Mouse (Mus musculus) heart, embryonic 15.5 days (tissue): Measurements from ENCODE around the gene Ppp1r12b. TPM values are rescaled to one million over a fixed set of nuclear protein-coding genes. Genes with fewer than 3 reads are reported as not detected.
A peak's percentile ranks its signal among the peaks of the same experiment; 100 is the strongest.

Source experiments
- ATAC-seq: fragments of 200-750 bp; cut with Nextera tagmentation; replicated peaks from 2 replicates; pipeline ENCODE4 v1.8.0; 2017; ENCODE audit warnings: low read depth, moderate TSS enrichment; ENCODE audit not compliant: insufficient number of reproducible peaks, insufficient read depth, low FRiP score
- H3K27ac ChIP-seq: fragments of 300-500 bp; sonication (generic); 2 replicates; pipeline ENCODE4 v1.5.1; 2015; ENCODE audit warnings: mild to moderate bottlenecking, inconsistent platforms
- H3K27me3 ChIP-seq: fragments of 300-500 bp; sonication (generic); 2 replicates; pipeline ENCODE4 v1.6.1; 2015; ENCODE audit warnings: inconsistent platforms
- H3K36me3 ChIP-seq: fragments of 300-500 bp; sonication (generic); 2 replicates; pipeline ENCODE4 v1.6.1; 2015; ENCODE audit warnings: mild to moderate bottlenecking, inconsistent platforms
- H3K4me1 ChIP-seq: fragments of 300-500 bp; sonication (generic); replicated peaks from 2 replicates; pipeline ENCODE4 v1.6.1; 2015; ENCODE audit warnings: inconsistent platforms
- H3K4me2 ChIP-seq: fragments of 300-500 bp; sonication (generic); 2 replicates; pipeline ENCODE4 v1.6.1; 2015; ENCODE audit warnings: inconsistent platforms, mild to moderate bottlenecking, moderate library complexity
- H3K4me3 ChIP-seq: fragments of 300-500 bp; sonication (generic); 2 replicates; pipeline ENCODE4 v1.5.1; 2015; ENCODE audit warnings: mild to moderate bottlenecking, inconsistent platforms
- H3K9ac ChIP-seq: fragments of 300-500 bp; sonication (generic); 2 replicates; pipeline ENCODE4 v1.6.1; 2015; ENCODE audit warnings: mild to moderate bottlenecking, inconsistent platforms
- H3K9me3 ChIP-seq: fragments of 300-500 bp; sonication (generic); replicated peaks from 2 replicates; pipeline ENCODE4 v1.6.1; 2016; ENCODE audit warnings: inconsistent platforms
- WGBS: fragments of 180-500 bp; shearing (Covaris S2); methylation state at CpG from one replicate; pipeline ENCODE4 v1.1.7; 2015; ENCODE audit warnings: mixed read lengths; 5-methylcytosine and 5-hydroxymethylcytosine counted together
- polyA plus RNA-seq: library from polyadenylated mRNA; unstranded; fragments of >200 nt; fragmentation: Nextera tagmentation; extraction: Ambion mirVana; gene quantifications from 2 replicates; pipeline ENCODE4 v1.2.1, GENCODE M21; 2015

Gene Ppp1r12b
- polyA plus RNA-seq, 1 experiment from 2014 or later = 26.0 TPM

- Histone ChIP-seq H3K4me3 (no peak overlapping the region), H3K9ac (no peak overlapping the region), H3K9me3 (no peaks in the 10 kb centered on the region), H3K4me1 (peaks cover 43% of the 10 kb centered on the region), H3K4me2 (no peak overlapping the region), H3K36me3 (no peaks in the 10 kb centered on the region), H3K27me3 (no peaks in the 10 kb centered on the region), H3K27ac (no peak overlapping the region)
- WGBS = 84% methylated on average over 1 of the region's 1 CpGs
- ATAC-seq = no peak
Measured at GRCm38 (mm10) chr1:134938233-134938632, 17.5 kb downstream of the Ppp1r12b start.

GRCm38 (mm10) chr1:134936335-134936734 lies 19.4 kb downstream of the Ppp1r12b start:
- H3K4me2 ChIP-seq = no peak overlapping the region
- 53% methylated on average over 6 of the region's 6 CpGs for WGBS
- peak overlapping the region; percentile 86 for H3K27ac ChIP-seq
- peaks cover 53% of the 10 kb centered on the region for H3K4me1 ChIP-seq
- ATAC-seq = 0 out of 2 replicates have a peak, but pooled peaks have one; percentile 48
- no peak overlapping the region for H3K4me3 ChIP-seq
- no peaks in the 10 kb centered on the region for H3K27me3 ChIP-seq
- no peak overlapping the region for H3K9ac ChIP-seq
- no peaks in the 10 kb centered on the region for H3K9me3 ChIP-seq
- H3K36me3 ChIP-seq = no peaks in the 10 kb centered on the region

GRCm38 (mm10) chr1:134932431-134932830 lies 23.3 kb downstream of the Ppp1r12b start:
- no peaks in the 10 kb centered on the region for H3K9me3 ChIP-seq
- H3K36me3 ChIP-seq = 0 out of 2 replicates have a peak, but pooled peaks cover under 1% of the 10 kb centered on the region
- no peaks in the 10 kb centered on the region for H3K27me3 ChIP-seq
- peak overlapping the region; percentile 40 for H3K4me2 ChIP-seq
- peak overlapping the region; percentile 75 for H3K27ac ChIP-seq
- peaks cover 50% of the 10 kb centered on the region for H3K4me1 ChIP-seq
- ATAC-seq = no peak
- no peak overlapping the region for H3K4me3 ChIP-seq
- WGBS = 29% methylated on average over 7 of the region's 7 CpGs
- peak overlapping the region; percentile 7; the same call in 1 of the 2 replicates for H3K9ac ChIP-seq

- 55% methylated on average over 6 of the region's 6 CpGs for WGBS
- Histone ChIP-seq H3K9me3 (no peaks in the 10 kb centered on the region), H3K4me2 (no peak overlapping the region), H3K4me3 (no peak overlapping the region), H3K27me3 (no peaks in the 10 kb centered on the region), H3K27ac (peak overlapping the region; percentile 35), H3K4me1 (peaks cover 35% of the 10 kb centered on the region), H3K9ac (no peak overlapping the region), H3K36me3 (no peaks in the 10 kb centered on the region)
- no peak for ATAC-seq
Measured at GRCm38 (mm10) chr1:134919010-134919409, 36.7 kb downstream of the Ppp1r12b start.

GRCm38 (mm10) chr1:134915421-134915820 lies 40.3 kb downstream of the Ppp1r12b start:
- no peaks in the 10 kb centered on the region for H3K27me3 ChIP-seq
- no peak for ATAC-seq
- H3K9ac ChIP-seq = no peak overlapping the region
- WGBS = 72% methylated on average over 4 of the region's 4 CpGs
- H3K36me3 ChIP-seq = no peaks in the 10 kb centered on the region
- H3K27ac ChIP-seq = peak overlapping the region; percentile 71
- H3K4me2 ChIP-seq = no peak overlapping the region
- no peak overlapping the region for H3K4me3 ChIP-seq
- H3K9me3 ChIP-seq = no peaks in the 10 kb centered on the region
- H3K4me1 ChIP-seq = peaks cover 44% of the 10 kb centered on the region

GRCm38 (mm10) chr1:134913535-134913934 lies 42.2 kb downstream of the Ppp1r12b start:
- no peak overlapping the region for H3K4me2 ChIP-seq
- H3K27me3 ChIP-seq = no peaks in the 10 kb centered on the region
- ATAC-seq = no peak
- no peaks in the 10 kb centered on the region for H3K9me3 ChIP-seq
- 73% methylated on average over 4 of the region's 4 CpGs for WGBS
- H3K36me3 ChIP-seq = no peaks in the 10 kb centered on the region
- no peak overlapping the region for H3K9ac ChIP-seq
- H3K4me3 ChIP-seq = no peak overlapping the region
- H3K4me1 ChIP-seq = peaks cover 47% of the 10 kb centered on the region
- H3K27ac ChIP-seq = peak overlapping the region; percentile 71

GRCm38 (mm10) chr1:134911892-134912291 lies 43.9 kb downstream of the Ppp1r12b start:
- no peak for ATAC-seq
- no peak overlapping the region for H3K4me3 ChIP-seq
- WGBS = 51% methylated on average over 4 of the region's 4 CpGs
- peaks cover 49% of the 10 kb centered on the region for H3K4me1 ChIP-seq
- H3K9me3 ChIP-seq = no peaks in the 10 kb centered on the region
- no peaks in the 10 kb centered on the region for H3K36me3 ChIP-seq
- H3K27me3 ChIP-seq = no peaks in the 10 kb centered on the region
- H3K9ac ChIP-seq = no peak overlapping the region
- H3K4me2 ChIP-seq = no peak overlapping the region
- peak overlapping the region; percentile 93 for H3K27ac ChIP-seq

- Histone ChIP-seq H3K4me3 (no peak overlapping the region), H3K36me3 (no peaks in the 10 kb centered on the region), H3K9ac (no peak overlapping the region), H3K4me1 (peaks cover 40% of the 10 kb centered on the region), H3K27me3 (no peaks in the 10 kb centered on the region), H3K4me2 (peak overlapping the region; percentile 47), H3K9me3 (no peaks in the 10 kb centered on the region), H3K27ac (peak overlapping the region; percentile 93)
- peak; percentile 83 for ATAC-seq
- WGBS = 14% methylated on average over 3 of the region's 3 CpGs
Measured at GRCm38 (mm10) chr1:134910037-134910436, 45.7 kb downstream of the Ppp1r12b start.

GRCm38 (mm10) chr1:134909442-134909841 lies 46.3 kb downstream of the Ppp1r12b start:
- Histone ChIP-seq H3K4me2 (peak overlapping the region; percentile 47), H3K9me3 (no peaks in the 10 kb centered on the region), H3K9ac (peak overlapping the region; percentile 27), H3K4me1 (peaks cover 34% of the 10 kb centered on the region), H3K36me3 (no peaks in the 10 kb centered on the region), H3K4me3 (no peak overlapping the region), H3K27me3 (no peaks in the 10 kb centered on the region), H3K27ac (peak overlapping the region; percentile 93)
- ATAC-seq = peak; percentile 78
- 32% methylated on average over 9 of the region's 9 CpGs for WGBS

- Histone ChIP-seq H3K27me3 (no peaks in the 10 kb centered on the region), H3K4me3 (no peak overlapping the region), H3K9ac (no peak overlapping the region), H3K27ac (peak overlapping the region; percentile 63), H3K36me3 (no peaks in the 10 kb centered on the region), H3K4me1 (peaks cover 15% of the 10 kb centered on the region), H3K9me3 (no peaks in the 10 kb centered on the region), H3K4me2 (no peak overlapping the region)
- WGBS = 27% methylated on average over 3 of the region's 3 CpGs
- ATAC-seq = no peak
Measured at GRCm38 (mm10) chr1:134902051-134902619, 53.6 kb downstream of the Ppp1r12b start.

GRCm38 (mm10) chr1:134896008-134896407 lies 59.7 kb downstream of the Ppp1r12b start:
- no peak overlapping the region for H3K4me3 ChIP-seq
- H3K27ac ChIP-seq = no peak overlapping the region
- peaks cover 31% of the 10 kb centered on the region for H3K36me3 ChIP-seq
- no peak overlapping the region for H3K4me2 ChIP-seq
- no peaks in the 10 kb centered on the region for H3K4me1 ChIP-seq
- no peaks in the 10 kb centered on the region for H3K9me3 ChIP-seq
- H3K9ac ChIP-seq = no peak overlapping the region
- no peaks in the 10 kb centered on the region for H3K27me3 ChIP-seq
- 86% methylated on average over 6 of the region's 6 CpGs for WGBS
- no peak for ATAC-seq

- ATAC-seq = no peak
- H3K36me3 ChIP-seq = peaks cover 34% of the 10 kb centered on the region
- H3K4me1 ChIP-seq = no peaks in the 10 kb centered on the region
- H3K4me3 ChIP-seq = no peak overlapping the region
- no peak overlapping the region for H3K4me2 ChIP-seq
- H3K9me3 ChIP-seq = no peaks in the 10 kb centered on the region
- no peaks in the 10 kb centered on the region for H3K27me3 ChIP-seq
- 88% methylated on average over 3 of the region's 3 CpGs for WGBS
- no peak overlapping the region for H3K9ac ChIP-seq
- H3K27ac ChIP-seq = no peak overlapping the region
Measured at GRCm38 (mm10) chr1:134894803-134895202, 60.9 kb downstream of the Ppp1r12b start.
